Comparison of ENCODE assay signal across 9 mouse cellular contexts in the genomic region with DNA sequence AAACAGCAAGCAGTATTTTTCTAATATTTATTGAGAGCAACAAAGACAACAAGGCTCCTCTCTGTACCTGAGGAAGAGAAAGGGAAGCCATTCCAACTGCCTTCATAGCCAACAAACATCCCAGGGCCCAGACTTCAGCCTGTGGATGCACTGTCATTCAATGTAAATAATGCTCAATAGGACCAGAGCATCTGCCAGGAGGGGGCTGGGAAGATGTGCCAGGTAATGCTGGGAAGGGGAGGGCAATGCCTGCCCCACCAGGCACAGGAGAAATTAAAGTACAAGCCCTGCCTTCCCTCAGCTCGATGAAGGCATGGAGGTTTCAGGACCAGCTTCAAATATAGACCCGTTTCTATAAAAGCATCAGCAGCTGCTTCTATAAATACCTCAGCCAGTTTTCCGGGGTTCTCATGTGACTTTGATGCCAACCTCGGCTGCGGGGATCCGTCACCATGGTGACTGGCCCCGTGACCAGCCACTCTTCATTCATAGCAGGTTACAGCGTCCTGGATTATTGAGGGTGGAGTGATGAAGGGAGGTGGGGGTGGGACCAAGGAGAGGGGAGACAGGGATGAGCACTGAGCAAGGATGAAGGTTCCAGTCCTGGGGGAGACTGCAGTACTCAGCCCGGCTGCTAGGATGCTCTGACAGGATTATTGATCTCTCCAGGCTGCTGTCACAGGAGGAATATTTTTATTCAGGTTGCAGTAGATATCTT. TPM values are rescaled to one million over a fixed set of nuclear protein-coding genes. Genes with fewer than 3 reads are reported as not detected.
A peak's percentile ranks its signal among the peaks of the same experiment; 100 is the strongest.
DNase-seq lines count a peak whose midpoint lies in the region; ATAC-seq lines count a peak whose summit lies in the region.
"Had no signal": no experiment of that assay in that cellular context is flagged by ENCODE, and none has a peak within 500 bp of the region (broad histone marks: within the 10 kb centered on the region; RNA-seq: fewer than 3 reads in every experiment).

No protein-coding gene starts in this region.

- H3K36me3 ChIP-seq in heart, embryonic 16.5 days (ENCODE audit: control insufficient read depth, insufficient read depth), result no peaks in the 10 kb centered on the region
- H3K36me3 ChIP-seq in limb, embryonic 13.5 days, result no peaks in the 10 kb centered on the region

- H3K4me3 ChIP-seq in heart, embryonic 16.5 days (ENCODE audit: low read length), result no peak overlapping the region; the same call in 1 of the 2 replicates
- H3K4me3 ChIP-seq in limb, embryonic 13.5 days, result no peak overlapping the region

- peaks cover 14% of the 10 kb centered on the region for H3K4me1 ChIP-seq in heart, embryonic 16.5 days (ENCODE audit: control insufficient read depth, insufficient read depth, low read length)
- peaks cover 12% of the 10 kb centered on the region for H3K4me1 ChIP-seq in limb, embryonic 13.5 days

- WGBS in heart, embryonic 16.5 days, result 14% methylated on average over 9 of the region's 9 CpGs
- 19% methylated on average over 9 of the region's 9 CpGs for WGBS in limb, embryonic 13.5 days

- no peaks in the 10 kb centered on the region for H3K9me3 ChIP-seq in heart, embryonic 16.5 days (replicated peaks; ENCODE audit: control insufficient read depth, low read length)
- H3K9me3 ChIP-seq in limb, embryonic 13.5 days, result no peaks in the 10 kb centered on the region

- H3K27me3 ChIP-seq in heart, embryonic 16.5 days (ENCODE audit: control insufficient read depth, insufficient read depth, low read length), result no peaks in the 10 kb centered on the region
- no peaks in the 10 kb centered on the region for H3K27me3 ChIP-seq in limb, embryonic 13.5 days

- H3K9ac ChIP-seq in heart, embryonic 16.5 days (ENCODE audit: low read length), result 0 out of 2 replicates have a peak overlapping the region, but pooled peaks have one; percentile 21
- no peak overlapping the region for H3K9ac ChIP-seq in limb, embryonic 13.5 days
- H3K9ac ChIP-seq: lung, embryonic 14.5 days had no signal

- H3K27ac ChIP-seq in heart, embryonic 16.5 days (ENCODE audit: low read length), result peak overlapping the region; percentile 69
- H3K27ac ChIP-seq in limb, embryonic 13.5 days, result no peak overlapping the region; the same call in 1 of the 2 replicates

- peak overlapping the region; percentile 48 for H3K4me2 ChIP-seq in heart, embryonic 16.5 days (ENCODE audit: low read depth, low read length)
- H3K4me2 ChIP-seq in limb, embryonic 13.5 days (replicated peaks), result peak overlapping the region; percentile 38
- H3K4me2 ChIP-seq: lung, embryonic 14.5 days had no signal

- ATAC-seq in heart, embryonic 16.5 days (replicated peaks; ENCODE audit: extremely low read depth, insufficient read depth, low FRiP score), result peak; percentile 86
- peak; percentile 66 for ATAC-seq in limb, embryonic 13.5 days (ENCODE audit: low FRiP score, low read depth)
- no peak for ATAC-seq in inflammation-experienced regulatory T-cells, adult 6 months

- peak; percentile 24 for DNase-seq in embryo, embryonic 10.5 days (ENCODE audit: low spot score)
- DNase-seq in embryo, embryonic 10 days (ENCODE audit: low spot score), result no peak
- DNase-seq in cerebellum, postnatal 25 days, result peak; percentile 76 to 85
- DNase-seq in skeletal muscle tissue, adult 2 months (ENCODE audit: low read depth, low spot score), result peak; percentile 8
- DNase-seq in thymus, postnatal 25 days, result no peak
- DNase-seq: lung, embryonic 14.5 days had no signal

RNA-seq across cellular contexts. Expression of gene Slc6a17, which starts 10.7 kb away (rescaled TPM):
- polyA plus RNA-seq in heart, embryonic 16.5 days (2015; fragmentation: Nextera tagmentation; extraction: Ambion mirVana), result 4.6 and 5.7 TPM in 2 replicates
- 5.3 and 5.9 TPM in 2 replicates for polyA plus RNA-seq in limb, embryonic 13.5 days (2015; fragmentation: Nextera tagmentation; extraction: Ambion mirVana)
- polyA plus RNA-seq in inflammation-experienced regulatory T-cells, adult 6 months (2017; shearing (Covaris generic)), result not detected

RNA-seq across cellular contexts. Expression of gene Ubl4b, which starts 26.3 kb away (rescaled TPM):
- 0.11 TPM in 1 of 2 replicates, not detected in the other for polyA plus RNA-seq in heart, embryonic 16.5 days (2015; fragmentation: Nextera tagmentation; extraction: Ambion mirVana)
- polyA plus RNA-seq in limb, embryonic 13.5 days (2015; fragmentation: Nextera tagmentation; extraction: Ambion mirVana), result 0.14 TPM in 1 of 2 replicates, not detected in the other
- polyA plus RNA-seq in inflammation-experienced regulatory T-cells, adult 6 months (2017; shearing (Covaris generic)), result not detected
- polyA plus RNA-seq: lung, embryonic 14.5 days had no signal

Comparison
In these comparisons a context has a peak if more than half of its experiments do, and no peak if none do; other contexts are left out.
1. DNase-seq: peak in embryo, embryonic 10.5 days (single experiment), cerebellum, postnatal 25 days (2 of 2) and skeletal muscle tissue, adult 2 months (single experiment); none in embryo, embryonic 10 days (single experiment) and thymus, postnatal 25 days (single experiment).